Mouse (Mus musculus) spleen, adult 2 months (tissue): ENCODE measurements around the gene Lrwd1. TPM values are rescaled to one million over a fixed set of nuclear protein-coding genes. Genes with fewer than 3 reads are reported as not detected.
"Not testable (repeated sequence)": the region's sequence is repeated elsewhere in the genome, so short reads cannot be mapped to it uniquely, and the experiment has no call there.

Experiments used
- DNase-seq, 2 experiments: peaks; one replicate each; pipeline versions ENCODE4 v3.0.0 to v3.0.0-alpha.2; 2012 to 2021; ENCODE audit warnings: low spot score in 2 of 2, low read depth in 1 of 2
- H3K27ac ChIP-seq: fragments of 200-500 bp; 2 replicates; pipeline ENCODE4 v1.5.1; 2012; ENCODE audit warnings: low read length, inconsistent platforms; ENCODE audit not compliant: insufficient read depth
- H3K27me3 ChIP-seq: fragments of 200-500 bp; 2 replicates; pipeline ENCODE4 v1.6.1; 2012; ENCODE audit warnings: mild to moderate bottlenecking, moderate library complexity, low read length, inconsistent platforms; ENCODE audit not compliant: control insufficient read depth, insufficient read depth
- H3K36me3 ChIP-seq: fragments of 200-500 bp; 2 replicates; pipeline ENCODE4 v1.6.1; 2012; ENCODE audit warnings: mild to moderate bottlenecking, low read length, inconsistent platforms; ENCODE audit not compliant: control insufficient read depth, insufficient read depth
- H3K4me1 ChIP-seq: fragments of 200-500 bp; 2 replicates; pipeline ENCODE4 v1.6.1; 2011; ENCODE audit warnings: inconsistent platforms; ENCODE audit not compliant: control insufficient read depth, insufficient read depth, insufficient read length
- H3K4me3 ChIP-seq: fragments of 200-500 bp; 2 replicates; pipeline ENCODE4 v1.5.1; 2011; ENCODE audit warnings: mild to moderate bottlenecking, inconsistent platforms; ENCODE audit not compliant: insufficient read depth, insufficient read length; ENCODE audit errors: extremely low read depth
- CTCF ChIP-seq: fragments of 200-500 bp; IDR thresholded peaks from 2 replicates; pipeline ENCODE4 v1.5.1; 2011; ENCODE audit warnings: mild to moderate bottlenecking, inconsistent platforms; ENCODE audit not compliant: insufficient read depth, insufficient read length, insufficient replicate concordance; ENCODE audit errors: extremely low read depth
- POLR2A ChIP-seq: fragments of 200-500 bp; IDR thresholded peaks from 2 replicates; pipeline ENCODE4 v1.6.1; 2011; ENCODE audit warnings: low read depth, low read length, inconsistent platforms
- WGBS: fragments of 180-500 bp; shearing (Covaris S2); methylation state at CpG from one replicate; pipeline ENCODE4 v1.1.7; 2018; 5-methylcytosine and 5-hydroxymethylcytosine counted together
- polyA plus RNA-seq: library from polyadenylated mRNA; depleted of rRNA; stranded (reverse); fragments of >200 nt; gene quantifications from 2 replicates; pipeline ENCODE4 v1.2.3, GENCODE M21; 2012

Gene Lrwd1
- polyA plus RNA-seq, 1 experiment, result 39.5 TPM

DNA sequence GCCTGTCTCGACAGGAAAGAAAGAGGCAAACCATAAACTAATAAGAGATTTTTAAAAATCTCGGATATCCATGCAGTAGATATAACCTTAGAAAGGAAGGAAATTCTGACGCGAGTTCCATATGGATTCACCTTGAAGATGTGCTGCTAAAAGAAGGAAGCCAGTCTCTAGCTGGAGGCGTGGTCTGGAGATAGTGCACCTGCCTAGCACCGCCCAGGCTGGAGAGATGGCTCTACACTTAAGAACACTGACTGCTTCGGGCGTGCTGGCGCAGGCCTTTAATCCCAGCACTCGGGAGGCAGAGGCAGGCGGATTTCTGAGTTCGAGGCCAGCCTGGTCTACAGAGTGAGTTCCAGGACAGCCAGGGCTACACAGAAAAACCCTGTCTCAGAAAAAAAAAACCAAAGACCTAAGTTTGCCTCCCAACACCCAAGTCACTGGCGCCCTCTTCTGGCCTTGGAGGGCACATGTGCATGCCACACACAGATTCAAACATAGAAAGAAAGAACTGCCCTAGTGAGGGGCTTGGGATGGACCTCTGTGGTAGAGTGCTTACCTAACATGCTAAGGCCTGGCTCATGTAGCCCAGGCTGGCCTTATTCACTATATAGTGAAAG, 1.9 kb upstream of the Lrwd1 start:
- H3K27me3 ChIP-seq, result no peaks in the 10 kb centered on the region
- peaks cover 5% of the 10 kb centered on the region; the same call in 1 of the 2 replicates for H3K4me1 ChIP-seq
- TF ChIP-seq POLR2A, result no peak
- TF ChIP-seq CTCF, result peak; percentile 64; the same call in 1 of the 2 replicates
- no peak overlapping the region for H3K27ac ChIP-seq
- DNase-seq, result peak; percentile 47 to 61
- peaks cover 22% of the 10 kb centered on the region for H3K36me3 ChIP-seq
- no peak overlapping the region for H3K4me3 ChIP-seq
- 67% methylated on average over 13 of the region's 13 CpGs for WGBS

DNA sequence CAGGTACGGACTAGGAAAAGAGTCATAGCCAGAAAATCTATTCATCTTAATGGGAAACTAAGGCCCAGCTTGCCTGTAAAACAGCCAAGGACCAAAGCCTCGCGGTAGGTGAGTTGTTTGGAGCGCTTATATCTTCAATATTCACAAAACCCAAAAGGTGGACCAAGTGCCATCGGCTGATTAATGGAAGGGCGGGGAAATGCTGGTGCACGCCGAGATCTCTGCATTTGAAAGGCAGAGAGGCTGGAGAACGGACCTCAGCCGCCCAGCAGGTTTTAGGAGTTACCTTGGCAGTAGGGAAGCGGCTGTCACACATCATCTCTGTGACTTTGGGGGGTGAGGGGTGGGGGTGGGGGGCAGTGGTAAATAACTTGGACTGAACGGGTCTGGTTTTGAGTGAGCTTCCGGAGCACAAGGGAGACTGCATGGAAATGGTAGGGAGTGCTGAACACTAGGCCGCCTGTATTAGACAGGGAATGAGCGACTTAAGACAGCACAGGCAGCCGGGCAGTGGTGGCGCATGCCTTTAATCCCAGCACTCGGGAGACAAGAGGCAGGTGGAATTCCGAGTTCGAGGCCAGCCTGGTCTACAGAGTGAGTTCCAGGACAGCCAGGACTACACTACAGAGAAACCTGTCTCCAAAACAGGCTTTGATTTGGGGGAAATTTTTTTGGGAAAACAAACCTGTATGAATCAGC, 567 bp upstream of the Lrwd1 start:
- 5% methylated on average over 20 of the region's 20 CpGs for WGBS
- peaks cover 26% of the 10 kb centered on the region for H3K36me3 ChIP-seq
- peaks cover 5% of the 10 kb centered on the region; the same call in 1 of the 2 replicates for H3K4me1 ChIP-seq

DNA sequence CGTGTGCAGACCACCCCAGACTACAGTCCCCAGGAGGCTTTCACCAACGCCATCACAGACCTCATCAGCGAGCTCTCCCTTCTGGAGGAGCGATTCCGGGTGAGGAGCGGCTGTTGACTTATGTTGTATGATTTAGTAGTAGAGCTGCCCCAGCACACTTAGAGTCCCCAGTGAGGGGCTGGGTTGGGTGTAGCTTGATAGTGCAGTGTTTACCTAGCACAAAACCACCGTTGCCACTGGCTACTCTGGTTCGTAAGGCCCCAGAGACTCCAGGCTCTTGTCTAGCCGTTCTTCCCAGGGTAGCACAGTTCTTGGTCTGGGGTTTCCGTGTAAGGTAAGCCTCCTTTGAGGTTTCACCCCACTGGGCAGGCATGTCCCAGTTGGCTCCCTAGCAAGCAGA, 13.7 kb downstream of the Lrwd1 start:
- Histone ChIP-seq H3K27ac (no peak overlapping the region), H3K36me3 (peaks cover 31% of the 10 kb centered on the region), H3K4me1 (peaks cover 7% of the 10 kb centered on the region; the same call in 1 of the 2 replicates), H3K27me3 (no peaks in the 10 kb centered on the region), H3K4me3 (no peak overlapping the region)
- TF ChIP-seq CTCF (no peak), POLR2A (no peak)
- WGBS, result 92% methylated on average over 10 of the region's 10 CpGs
- DNase-seq, result no peak

More for the DNA sequence above, 567 bp upstream of the Lrwd1 start:
- peak overlapping the region; percentile 74 for H3K4me3 ChIP-seq
- H3K27me3 ChIP-seq, result no peaks in the 10 kb centered on the region
- TF ChIP-seq CTCF, result no peak
- TF ChIP-seq POLR2A, result no peak
- peak overlapping the region; percentile 81 for H3K27ac ChIP-seq
- DNase-seq, result no peak

- TF ChIP-seq POLR2A (no peak), CTCF (no peak)
- under 1% methylated on average over 22 of the region's 22 CpGs for WGBS
- Histone ChIP-seq H3K4me3 (peak overlapping the region; percentile 87), H3K27me3 (no peaks in the 10 kb centered on the region), H3K27ac (peak overlapping the region; percentile 70), H3K36me3 (peaks cover 2% of the 10 kb centered on the region), H3K4me1 (peaks cover 7% of the 10 kb centered on the region; the same call in 1 of the 2 replicates)
- DNase-seq, result no peak
Measured at GRCm38 (mm10) chr5:136116784-136117112, 19.1 kb downstream of the Lrwd1 start.

DNA sequence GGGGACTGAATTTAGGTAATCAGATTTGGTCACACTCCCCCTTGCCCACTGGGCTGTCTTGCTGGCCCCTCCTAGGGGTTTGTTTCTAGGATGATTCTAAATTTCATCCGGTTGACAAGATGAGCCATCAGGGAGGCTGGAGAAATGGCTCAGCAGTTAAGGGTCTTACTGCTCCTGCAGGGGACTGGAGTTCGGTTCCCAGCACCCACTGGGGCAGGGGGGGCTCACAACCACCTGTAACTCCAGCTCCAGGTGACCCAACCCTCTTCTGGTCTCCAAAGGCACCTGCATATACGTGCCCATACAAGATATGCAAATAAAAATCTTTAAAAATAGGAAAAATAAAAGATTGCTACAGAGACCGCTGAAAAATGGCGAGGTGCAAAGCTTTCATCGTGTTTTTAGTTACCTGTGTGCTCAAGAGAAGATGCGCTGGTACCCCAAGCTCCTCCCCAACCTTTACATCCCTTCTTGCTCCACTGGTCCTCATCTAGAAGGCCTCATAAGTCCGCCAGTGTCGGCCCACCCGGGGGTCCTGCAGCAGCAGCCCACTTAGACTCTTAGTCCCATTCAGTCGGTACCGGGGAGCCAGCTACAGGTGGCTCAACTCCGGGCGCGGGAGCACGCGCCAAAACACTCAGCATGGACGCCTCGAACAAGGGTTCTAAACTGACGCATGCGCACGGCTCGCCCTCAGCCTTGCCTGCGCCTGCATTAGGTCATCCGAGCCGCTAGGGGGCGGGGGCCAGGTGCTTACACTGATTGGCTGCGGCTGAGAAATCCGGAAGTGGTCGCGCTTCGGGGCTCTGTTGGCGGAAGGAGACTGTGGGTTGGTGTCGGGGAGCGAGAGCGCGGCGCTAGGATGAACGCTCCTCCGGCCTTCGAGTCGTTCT, 19.7 kb downstream of the Lrwd1 start, which contains the start of gene Polr2j:
Polr2j (plus strand) TSS at position 741 of the 893 bp plus-strand sequence.
- Histone ChIP-seq H3K27ac (peak within 1 kb of the TSS; percentile 70), H3K4me1 (peaks cover 7% of the 10 kb centered on the region; the same call in 1 of the 2 replicates), H3K36me3 (peaks cover 2% of the 10 kb centered on the region), H3K27me3 (no peaks in the 10 kb centered on the region), H3K4me3 (peak within 1 kb of the TSS; percentile 87)
- peak; percentile 97 for TF ChIP-seq CTCF
- TF ChIP-seq POLR2A, result peak; percentile 78
- 3% methylated on average over 42 of the region's 42 CpGs for WGBS
- peak; percentile 91 to 96 for DNase-seq

GRCm38 (mm10) chr5:136113546-136113945, 22.3 kb downstream of the Lrwd1 start:
- H3K4me1 ChIP-seq, DNase-seq, H3K36me3 ChIP-seq, H3K4me3 ChIP-seq, H3K27ac ChIP-seq, H3K27me3 ChIP-seq: not testable (repeated sequence)
- 56% methylated on average over 4 of the region's 4 CpGs for whole genome bisulfite sequencing
